Mouse (Mus musculus): ENCODE measurements around the gene Slc25a33.
A peak's percentile ranks its signal among the peaks of the same experiment; 100 is the strongest.
"Not testable (repeated sequence)": the region's sequence is repeated elsewhere in the genome, so short reads cannot be mapped to it uniquely, and the experiment has no call there.

Slc25a33 gene

DNA sequence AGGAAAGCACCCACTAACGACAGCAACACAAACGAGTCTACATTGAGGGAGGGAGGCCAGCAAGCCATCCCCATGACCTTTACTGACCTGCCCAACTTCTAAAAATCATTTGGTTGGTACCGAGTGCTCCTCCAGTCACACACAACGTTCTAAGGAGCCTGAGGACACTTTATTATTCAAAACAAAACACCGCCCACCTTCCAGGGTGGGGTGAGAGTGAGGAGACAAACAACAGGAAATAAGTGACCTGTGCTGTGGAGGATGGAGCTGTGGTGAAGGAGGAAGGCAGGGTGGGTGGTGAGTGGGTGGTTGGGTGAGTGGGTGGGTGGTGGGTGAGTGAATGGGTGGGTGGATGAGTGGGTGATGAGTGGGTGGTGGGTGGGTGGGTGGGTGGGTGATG lies 14.6 kb downstream of the Slc25a33 start:
- DNase-seq (ENCODE audit: extremely low read depth, low read depth), result no peak

- no peak for DNase-seq (ENCODE audit: extremely low read depth, low read depth)
These were observed 15.7 kb downstream of the Slc25a33 start for GRCm38 (mm10) chr4:149758423-149758822.

GRCm38 (mm10) chr4:149756546-149756945 lies 17.5 kb downstream of the Slc25a33 start:
- not testable (repeated sequence) for DNase-seq (ENCODE audit: extremely low read depth, low read depth)

DNA sequence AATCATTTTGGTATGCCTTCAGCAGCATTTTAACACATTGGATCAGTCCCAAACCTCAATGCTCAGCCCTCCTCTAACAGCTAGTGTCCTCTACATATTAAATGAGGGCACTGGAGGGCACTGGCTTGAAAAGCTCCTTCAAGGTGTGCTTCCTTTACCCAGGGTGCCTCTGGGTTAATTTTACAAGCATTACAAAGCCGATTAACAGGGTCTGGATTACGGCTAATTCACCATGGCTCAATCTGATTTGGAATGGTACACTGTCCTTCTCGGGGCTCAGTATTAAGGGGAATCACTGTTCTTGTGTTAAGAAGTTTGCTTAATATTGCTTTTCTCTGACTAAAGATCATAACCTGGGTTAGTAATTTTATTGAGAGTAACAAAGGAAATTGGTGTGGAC lies 21.2 kb downstream of the Slc25a33 start:
- no peak for DNase-seq (ENCODE audit: extremely low read depth, low read depth)

DNA sequence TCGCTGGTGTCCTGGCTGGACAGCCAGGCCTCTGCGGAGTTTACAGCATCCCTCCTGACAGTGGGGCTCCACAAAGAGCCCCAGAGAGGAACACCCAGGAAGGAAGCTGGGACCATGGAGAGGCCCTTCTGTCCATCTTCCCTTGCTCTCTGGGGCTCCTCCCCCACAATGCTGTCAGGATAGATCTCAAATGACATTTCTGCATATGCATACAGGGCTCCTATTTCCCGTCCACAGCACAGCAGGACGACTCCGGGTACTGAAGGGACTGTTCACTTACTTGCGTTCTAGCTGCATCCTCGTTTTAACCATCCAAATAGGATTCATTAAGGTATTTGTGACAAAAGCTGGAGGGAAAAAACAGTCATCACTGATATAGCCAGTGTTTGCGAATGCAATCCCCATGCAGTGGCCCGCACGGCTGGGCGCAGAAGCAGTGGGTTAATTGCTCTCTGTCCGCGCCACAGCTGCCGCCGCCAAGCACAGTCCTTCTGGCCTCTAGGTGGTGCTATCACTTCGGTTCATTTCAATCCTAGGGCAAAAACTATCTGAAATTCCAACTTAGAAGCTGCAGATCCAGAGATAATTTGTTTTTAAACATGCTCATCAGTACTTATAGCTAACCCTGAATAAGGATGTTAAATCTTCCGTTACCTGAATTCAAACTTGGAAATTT lies 21.8 kb downstream of the Slc25a33 start:
- no peak for DNase-seq (ENCODE audit: extremely low read depth, low read depth)

GRCm38 (mm10) chr4:149750671-149751070 lies 23.4 kb downstream of the Slc25a33 start:
- DNase-seq (ENCODE audit: extremely low read depth, low read depth), result no peak

GRCm38 (mm10) chr4:149749663-149750015 lies 24.4 kb downstream of the Slc25a33 start:
- not testable (repeated sequence) for DNase-seq (ENCODE audit: extremely low read depth, low read depth)

DNA sequence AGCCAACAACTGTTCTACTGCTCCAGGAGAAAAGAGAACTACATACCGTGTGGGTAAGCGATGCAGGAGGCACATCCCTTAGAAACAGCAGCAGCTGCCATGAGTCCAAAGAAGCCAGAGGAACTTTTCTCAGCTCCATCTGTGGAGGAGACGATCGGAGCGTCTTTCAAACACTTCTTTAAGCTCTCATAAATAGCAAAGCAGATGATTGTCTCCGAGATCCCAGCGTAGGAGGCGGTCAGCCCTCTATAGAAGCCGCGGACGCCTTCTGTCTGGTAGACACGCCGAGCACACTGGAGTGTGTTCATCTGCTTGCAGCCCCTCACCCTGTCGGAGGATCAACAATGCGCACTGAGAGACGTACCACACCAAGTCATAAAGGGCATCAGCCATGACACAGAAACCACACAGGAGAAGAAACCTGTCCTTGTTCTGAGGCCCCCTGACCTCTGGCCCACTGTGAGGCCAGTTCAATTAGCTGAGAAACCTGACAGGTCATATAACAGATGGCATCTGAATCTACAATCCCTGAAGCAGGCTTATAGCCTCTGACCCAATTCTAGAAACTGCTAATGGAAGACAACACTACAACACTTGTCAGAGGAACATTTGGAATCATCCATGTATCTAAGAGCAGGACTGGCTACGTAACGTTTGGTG lies 24.9 kb downstream of the Slc25a33 start:
- DNase-seq (ENCODE audit: extremely low read depth, low read depth), result no peak

- no peak for DNase-seq (ENCODE audit: extremely low read depth, low read depth)
These were observed 30.0 kb downstream of the Slc25a33 start for GRCm38 (mm10) chr4:149744119-149744518.

- DNase-seq (ENCODE audit: extremely low read depth, low read depth), result no peak
These were observed 32.0 kb downstream of the Slc25a33 start for GRCm38 (mm10) chr4:149742011-149742530.

DNA sequence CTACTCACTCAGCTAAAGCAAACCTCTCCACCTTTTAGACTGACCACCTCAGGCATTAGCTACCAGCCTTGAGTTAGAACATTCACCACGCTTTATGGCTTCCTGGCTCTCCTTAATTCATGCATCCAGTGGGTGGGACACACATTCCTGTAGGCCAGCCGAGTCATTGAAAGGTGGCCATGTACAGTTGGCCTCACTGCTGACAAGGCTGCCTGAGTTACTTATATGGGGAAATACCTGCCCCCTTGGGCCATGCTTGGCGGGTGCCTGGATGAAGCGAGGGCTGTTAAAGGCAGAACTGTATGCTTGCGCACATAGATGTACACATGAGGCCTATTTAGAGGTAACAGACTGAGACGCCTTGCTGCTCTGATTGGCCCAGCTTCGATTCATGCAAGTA lies 33.8 kb downstream of the Slc25a33 start:
- DNase-seq (ENCODE audit: extremely low read depth, low read depth), result no peak

DNA sequence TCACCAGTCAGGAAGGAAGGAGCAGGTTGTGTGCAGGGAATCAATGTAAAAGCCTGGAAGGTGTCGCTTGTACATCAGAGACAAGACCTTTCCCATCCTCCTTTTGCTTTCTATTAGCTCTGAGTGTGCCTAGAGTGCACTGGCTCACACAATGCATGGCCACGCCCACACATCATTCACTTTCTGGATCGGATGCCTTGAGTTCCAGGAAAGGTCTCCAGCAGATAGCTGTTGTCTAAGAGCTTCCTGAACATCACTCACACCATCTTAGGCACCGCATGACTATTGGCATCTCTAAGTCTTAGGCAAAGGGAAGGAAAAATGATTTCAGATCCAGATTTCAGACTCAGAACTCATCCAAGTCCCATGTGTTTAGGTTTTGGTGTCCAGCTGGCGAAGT lies 34.6 kb downstream of the Slc25a33 start:
- no peak for DNase-seq (ENCODE audit: extremely low read depth, low read depth)

GRCm38 (mm10) chr4:149737383-149738324 lies 36.4 kb downstream of the Slc25a33 start, which contains the start of gene Tmem201:
Tmem201 (minus strand) TSS chr4:149738044.
- peak; percentile 76 for DNase-seq (ENCODE audit: extremely low read depth, low read depth)

GRCm38 (mm10) chr4:149736581-149736980 lies 37.5 kb downstream of the Slc25a33 start:
- no peak for DNase-seq (ENCODE audit: extremely low read depth, low read depth)

DNA sequence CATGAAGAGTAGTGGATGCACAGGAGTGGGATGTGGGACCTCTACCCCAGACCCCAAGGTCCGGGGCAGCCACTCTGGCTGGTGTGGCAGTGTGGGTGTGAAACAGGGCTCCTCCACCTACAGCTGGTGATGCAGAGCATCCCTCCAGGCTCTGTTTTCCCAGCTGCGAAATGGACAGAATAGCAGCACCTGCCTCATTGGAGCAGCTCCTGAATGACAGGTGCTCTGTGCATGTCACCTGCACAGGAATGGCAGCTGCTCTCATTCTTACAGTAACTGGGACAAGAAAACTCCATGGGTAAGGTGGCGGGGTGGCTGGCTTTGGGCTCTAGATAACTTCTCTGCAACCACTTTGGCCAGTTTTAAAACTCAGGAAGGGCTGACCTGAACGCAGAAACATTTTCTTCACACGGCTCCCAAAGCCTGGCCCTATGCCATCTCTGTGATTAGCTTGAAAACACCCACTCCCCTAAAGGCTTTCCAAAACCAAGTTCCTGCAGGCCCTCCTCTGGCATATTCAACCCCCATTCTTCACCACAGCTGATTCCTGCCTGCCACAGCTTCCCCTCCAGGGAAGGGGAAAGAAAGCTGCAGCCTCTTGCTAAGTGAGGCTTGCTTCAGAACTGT lies 38.3 kb downstream of the Slc25a33 start:
- no peak for DNase-seq (ENCODE audit: extremely low read depth, low read depth)

- no peak for DNase-seq (ENCODE audit: extremely low read depth, low read depth)
These were observed 39.2 kb downstream of the Slc25a33 start for GRCm38 (mm10) chr4:149734730-149735475.

DNA sequence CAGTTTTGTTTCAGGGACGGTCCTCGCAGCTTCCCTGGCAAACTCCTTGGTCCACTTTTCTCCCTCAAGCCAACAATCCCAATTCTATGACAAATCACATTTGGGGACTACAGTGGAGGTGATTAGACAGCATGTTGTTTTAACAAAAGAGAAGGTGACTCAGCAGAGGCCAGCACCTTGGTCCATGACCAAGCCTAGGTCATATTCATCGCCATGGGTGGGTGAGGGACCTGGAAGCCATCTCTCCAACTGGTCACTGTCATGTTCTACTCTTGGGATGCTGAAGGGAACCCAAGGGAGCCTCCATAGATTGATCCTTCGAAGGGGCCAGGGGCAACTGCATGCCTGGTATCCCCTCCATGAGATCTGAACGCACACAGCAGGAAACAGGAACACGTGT lies 39.8 kb downstream of the Slc25a33 start:
- DNase-seq (ENCODE audit: extremely low read depth, low read depth), result no peak

- DNase-seq (ENCODE audit: extremely low read depth, low read depth), result no peak
These were observed 40.3 kb downstream of the Slc25a33 start for GRCm38 (mm10) chr4:149733748-149734147.

- no peak for DNase-seq (ENCODE audit: extremely low read depth, low read depth)
These were observed 41.3 kb downstream of the Slc25a33 start for GRCm38 (mm10) chr4:149732800-149733199.

DNA sequence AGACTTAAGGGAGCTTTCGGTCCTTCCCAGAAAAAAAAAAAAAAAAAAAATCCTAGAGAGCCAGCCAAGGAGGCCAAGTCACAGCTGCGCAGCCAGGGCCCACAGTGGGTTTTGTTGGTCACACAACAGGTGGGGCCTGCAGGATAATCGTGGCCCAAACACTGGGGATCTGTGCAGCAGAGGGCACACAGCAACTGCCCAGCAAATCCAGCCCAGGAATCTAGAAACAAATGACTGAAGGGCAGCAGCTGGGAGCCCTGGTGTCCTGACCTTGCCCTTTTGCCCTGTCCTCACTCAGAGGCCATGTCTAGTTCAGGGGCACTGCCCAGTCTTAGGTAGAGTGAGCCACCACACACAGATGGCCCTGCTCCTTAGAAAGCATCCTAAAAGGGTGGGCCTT lies 41.8 kb downstream of the Slc25a33 start:
- DNase-seq (ENCODE audit: extremely low read depth, low read depth), result no peak

DNA sequence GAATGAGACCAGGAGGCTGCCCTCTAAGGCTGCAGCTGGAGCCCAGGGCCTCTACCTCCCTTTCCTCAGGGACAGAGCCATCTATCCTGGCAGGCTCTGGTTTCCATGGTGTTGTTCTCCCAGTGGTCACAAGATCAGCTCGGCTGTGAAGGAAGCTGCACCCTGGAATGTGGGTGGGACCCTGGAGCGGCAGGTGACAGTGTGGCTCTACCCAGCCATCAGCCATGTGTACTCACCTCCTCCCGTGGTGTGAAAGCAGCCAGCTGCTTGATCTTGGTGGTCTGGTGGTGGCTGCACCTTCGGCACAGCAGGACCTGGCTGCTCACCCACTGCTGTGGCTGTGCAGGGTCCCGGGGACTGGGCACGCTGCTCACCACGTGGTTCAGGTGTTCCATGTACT lies 43.2 kb downstream of the Slc25a33 start:
- no peak for DNase-seq (ENCODE audit: extremely low read depth, low read depth)
